Mouse (Mus musculus) thymus, adult 2 months (tissue): Measurements from ENCODE around the gene Fam171a2.

Experiments used
- CTCF ChIP-seq: fragments of 200-500 bp; IDR thresholded peaks from 2 replicates; pipeline ENCODE4 v1.5.1; 2012; ENCODE audit warnings: mild to moderate bottlenecking, control low read depth, low read length, moderate library complexity, borderline replicate concordance; ENCODE audit not compliant: control insufficient read depth, poor library complexity, insufficient read depth; ENCODE audit errors: extremely low read depth
- POLR2A ChIP-seq: fragments of 200-500 bp; IDR thresholded peaks from 2 replicates; pipeline ENCODE4 v1.6.1; 2012; ENCODE audit warnings: mild to moderate bottlenecking, low read length, control low read depth, moderate library complexity; ENCODE audit not compliant: control insufficient read depth, poor library complexity, insufficient read depth; ENCODE audit errors: extremely low read depth

DNA sequence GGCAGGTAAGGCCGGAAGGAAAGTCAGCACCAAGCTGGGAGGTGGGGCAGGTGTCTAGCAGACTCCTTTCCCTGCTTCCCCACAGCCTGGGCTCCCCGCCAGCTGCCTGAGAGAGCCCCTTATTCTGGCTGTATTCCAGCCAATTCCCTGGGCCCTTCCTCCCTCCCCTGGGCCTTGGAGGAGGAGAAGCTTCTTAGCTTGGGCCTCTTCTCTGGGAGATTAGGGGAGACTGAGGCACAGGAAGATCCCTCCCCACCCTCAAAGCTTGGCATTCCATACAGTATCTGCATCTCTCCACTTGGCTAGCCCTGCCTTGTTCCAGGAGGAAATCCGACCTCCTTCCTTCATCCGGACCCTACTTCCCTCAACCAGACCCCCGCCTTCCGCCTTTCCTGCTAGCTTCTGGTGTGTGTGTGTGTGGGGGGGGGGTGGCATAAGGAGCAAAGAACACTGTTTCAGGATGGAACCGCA is 1.6 kb downstream of the Fam171a2 start:
- no peak for TF ChIP-seq POLR2A
- TF ChIP-seq CTCF, result no peak
